Mouse (Mus musculus): ENCODE measurements around the gene Inip.

GRCm38 (mm10) chr4:59807521-59807920 is 6.1 kb upstream of the Inip start:
- TF ChIP-seq CTCF (IDR thresholded peaks at IDR 0.05; ENCODE audit: extremely low read depth, insufficient read length, insufficient replicate concordance, low read depth, low read length) (no peak), POLR2A (IDR thresholded peaks at IDR 0.05; ENCODE audit: low read depth, low read length) (no peak)

Measured in small intestine, adult 2 months (tissue).